Mouse (Mus musculus) v-Abl transformed pro-B cells (cell line): Measurements from ENCODE around the gene Cgn.
"Not testable (repeated sequence)": the region's sequence is repeated elsewhere in the genome, so short reads cannot be mapped to it uniquely, and the experiment has no call there.

Experiments used
- in situ Hi-C, 2 experiments: fragments of 400-800 bp; cut with MboI; formaldehyde crosslinking; loops; one replicate each; pipeline ENCODE4 v1.15.1; 2025; ENCODE audit not compliant: unreplicated experiment in 2 of 2

Cgn gene

DNA sequence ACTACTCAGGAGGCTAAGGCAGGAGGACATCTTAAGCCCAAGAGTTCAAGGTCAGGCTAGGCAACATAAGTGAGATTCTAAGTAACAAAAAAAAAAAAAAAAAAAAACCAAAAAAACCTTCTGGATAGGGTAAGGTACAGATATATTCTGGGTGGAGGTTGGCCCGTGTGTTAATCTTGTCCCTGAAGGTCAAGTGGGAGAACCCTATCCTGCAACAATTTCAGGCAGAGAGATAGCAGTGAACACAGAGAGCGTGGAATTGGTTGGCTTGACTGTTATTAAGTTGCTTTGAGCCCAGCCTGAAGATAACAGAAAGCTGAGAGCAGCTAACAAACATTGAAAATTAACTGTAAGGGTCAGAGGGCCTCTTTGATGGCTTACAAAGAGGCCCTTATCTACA is 7.4 kb upstream of the Cgn start:
- in situ Hi-C loops, result no loop called here

DNA sequence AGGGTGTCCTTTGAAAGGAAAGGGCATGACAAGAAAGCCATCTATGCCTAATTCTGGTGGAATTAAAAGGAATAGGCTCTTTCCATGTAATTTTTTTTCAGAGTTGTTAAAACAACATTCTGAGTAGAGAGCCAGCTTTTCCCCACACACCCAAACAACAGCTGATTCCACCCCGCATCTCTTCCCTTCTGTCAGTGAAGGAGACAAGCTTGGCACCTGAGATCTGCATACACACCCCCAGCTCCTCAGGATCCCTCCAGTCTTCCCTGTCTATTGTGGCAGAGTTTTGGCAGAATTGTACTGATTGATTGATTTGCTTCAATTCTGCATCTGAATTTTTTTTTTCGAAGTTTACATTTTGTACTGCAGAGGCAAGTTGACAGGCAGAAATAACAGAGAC is 6.0 kb upstream of the Cgn start:
- in situ Hi-C loops, result no loop called here

DNA sequence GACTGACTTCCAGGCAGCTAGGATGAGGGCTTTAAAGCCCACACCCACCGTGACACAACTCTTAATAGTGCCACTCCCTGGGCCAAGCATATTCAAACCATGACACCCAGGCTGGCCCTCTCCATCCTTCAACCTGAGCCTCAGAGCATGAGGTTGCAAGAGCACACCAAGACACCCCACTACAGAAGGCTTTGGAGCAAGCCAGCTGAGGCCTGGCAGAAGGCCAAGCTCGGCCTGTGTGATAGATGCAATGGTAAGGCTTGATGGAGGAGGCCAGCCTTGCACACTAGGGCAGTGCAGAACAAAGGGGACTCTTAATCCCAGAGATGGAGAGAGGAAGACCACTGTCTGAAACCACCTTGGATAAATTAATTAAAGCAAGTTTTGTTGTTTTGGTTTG is 3.2 kb upstream of the Cgn start:
- in situ Hi-C loops, result no loop called here

DNA sequence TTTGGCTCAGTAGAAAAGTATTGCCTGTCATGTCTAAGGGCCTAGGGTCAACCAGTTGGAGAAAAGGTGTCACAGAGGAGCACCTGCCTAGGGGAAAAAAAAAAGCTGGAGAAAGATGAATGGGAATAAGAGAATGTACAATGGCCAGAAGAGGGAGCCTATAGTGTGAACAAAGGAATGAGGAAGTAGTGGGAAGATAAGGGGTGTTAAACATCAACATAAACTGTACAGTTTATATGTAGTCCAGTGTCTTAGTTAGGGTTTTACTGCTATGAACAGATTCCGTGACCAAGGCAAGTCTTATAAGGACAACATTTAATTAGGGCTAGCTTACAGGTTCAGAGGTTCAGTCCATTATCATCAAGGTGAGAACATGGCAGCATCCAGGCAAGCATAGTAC is 2.8 kb upstream of the Cgn start:
- in situ Hi-C loops, result no loop called here

DNA sequence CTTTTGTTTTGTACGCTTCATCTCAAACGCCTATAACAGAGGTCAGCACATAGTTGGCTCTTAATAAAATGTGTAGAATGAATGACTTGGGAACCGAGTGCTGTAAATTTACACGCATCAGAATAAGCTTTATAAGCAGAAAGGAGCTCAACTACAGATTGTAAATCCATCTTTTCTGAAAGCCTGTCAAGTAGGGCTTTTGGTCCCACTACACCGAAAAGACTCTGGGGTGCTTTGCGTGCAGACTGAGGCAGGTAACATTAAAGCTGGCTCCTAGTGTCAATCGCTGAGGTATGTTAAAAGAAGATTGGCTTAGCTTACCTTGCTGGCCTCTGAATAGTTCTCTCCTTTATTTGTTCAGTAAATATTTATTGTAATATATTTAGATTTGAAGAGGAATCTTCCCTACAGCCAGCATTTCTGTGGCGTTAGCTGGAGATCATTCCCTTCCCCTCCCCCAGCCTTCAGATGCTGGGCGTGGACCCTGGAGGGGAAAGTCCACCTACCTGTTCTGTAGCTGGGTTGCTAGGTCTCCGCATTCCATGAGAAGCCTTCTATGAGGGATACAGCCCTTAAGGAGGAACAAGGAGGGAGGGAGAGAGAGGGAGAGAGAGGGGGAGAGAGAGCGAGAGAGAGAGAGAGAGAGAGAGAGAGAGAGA is 959 bp upstream of the Cgn start:
- in situ Hi-C loops, result no loop called here

DNA sequence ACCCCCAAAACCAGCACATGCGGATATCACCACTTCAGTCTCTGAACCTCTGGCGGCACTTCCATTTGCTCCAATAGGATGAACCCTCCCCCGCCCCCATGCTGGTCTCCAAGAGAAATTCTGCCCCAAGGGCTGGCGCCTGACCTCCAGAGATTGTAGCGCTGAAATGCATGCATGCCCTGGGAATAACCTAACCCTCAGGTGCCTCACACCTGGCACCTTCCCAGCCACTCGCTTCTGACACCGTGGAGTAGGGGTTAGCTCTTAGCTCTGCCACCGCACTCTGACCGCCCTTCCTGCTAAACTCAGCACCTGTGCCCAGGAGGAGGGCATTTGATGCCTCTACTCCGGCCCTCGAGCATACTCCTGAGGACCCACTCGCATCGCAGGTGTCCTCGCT is 334 bp downstream of the Cgn start:
- in situ Hi-C loops, result no loop called here

DNA sequence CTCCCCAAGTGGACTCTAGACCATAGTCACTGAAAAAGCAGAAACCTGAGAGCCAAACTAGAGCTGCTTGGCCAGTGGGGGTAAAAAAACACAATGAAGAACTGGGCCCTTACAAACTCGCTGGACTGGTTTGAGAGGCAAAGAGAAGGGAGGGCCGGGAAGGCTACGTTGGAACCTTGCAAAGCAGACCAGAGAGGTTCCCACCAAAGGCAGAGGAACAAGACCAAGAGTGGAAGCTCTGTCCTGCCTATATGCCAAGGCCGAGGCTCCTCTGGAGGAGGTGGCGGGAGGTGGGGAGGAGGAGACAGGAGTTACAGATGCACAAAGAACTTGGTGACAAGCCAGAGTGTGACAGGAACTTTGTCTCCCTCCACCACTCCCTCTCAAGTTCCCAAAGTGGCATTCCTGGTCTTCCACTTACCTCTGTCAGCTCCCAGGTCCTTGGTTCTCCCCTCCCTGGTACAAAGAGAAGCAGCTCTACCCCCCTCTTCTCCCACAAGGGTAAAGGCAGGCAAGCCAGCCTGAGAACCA is 2.1 kb downstream of the Cgn start:
- in situ Hi-C loops, result no loop called here

DNA sequence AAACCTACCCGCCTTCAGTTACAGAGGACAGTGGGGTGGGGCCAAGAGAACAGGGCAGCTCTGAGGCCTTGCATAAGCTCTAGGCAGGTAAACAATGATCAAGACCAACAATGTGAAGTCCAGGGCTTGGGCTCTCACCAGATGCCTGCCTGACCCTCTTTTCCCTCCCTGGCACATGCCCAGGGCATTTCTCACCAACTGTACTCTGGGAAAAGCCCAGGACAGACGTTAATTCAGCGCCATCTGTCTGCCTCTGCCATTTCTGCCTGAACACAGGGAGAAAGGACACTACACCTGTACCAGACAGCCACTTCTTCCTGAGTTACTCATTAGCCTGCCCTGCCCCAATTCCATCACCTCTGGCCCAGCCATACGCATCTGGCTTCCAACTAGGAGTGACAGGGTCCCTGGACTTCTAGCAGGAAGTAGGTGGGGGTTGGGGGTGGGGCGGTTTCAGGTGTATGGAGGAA is 2.8 kb downstream of the Cgn start:
- in situ Hi-C loops, result no loop called here

DNA sequence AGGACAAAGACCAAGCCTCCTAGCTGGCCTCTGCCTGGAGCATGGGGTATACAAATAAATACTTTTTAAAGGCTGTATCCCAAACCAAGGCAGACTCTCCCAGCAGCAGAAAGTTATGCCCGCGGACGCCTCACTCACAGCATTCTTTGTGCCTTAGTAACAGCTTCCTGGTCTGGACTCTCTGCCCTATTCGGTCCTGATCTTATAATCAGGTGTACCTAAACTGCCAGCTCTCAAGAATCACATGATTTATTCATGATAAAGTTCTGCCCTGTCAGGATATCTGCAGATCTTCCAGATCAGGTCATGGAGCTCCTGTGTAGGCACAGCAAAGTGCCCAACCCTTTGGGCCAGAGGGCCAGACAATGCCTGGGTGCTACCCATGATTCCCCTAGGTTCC is 3.4 kb downstream of the Cgn start:
- in situ Hi-C loops, result no loop called here

DNA sequence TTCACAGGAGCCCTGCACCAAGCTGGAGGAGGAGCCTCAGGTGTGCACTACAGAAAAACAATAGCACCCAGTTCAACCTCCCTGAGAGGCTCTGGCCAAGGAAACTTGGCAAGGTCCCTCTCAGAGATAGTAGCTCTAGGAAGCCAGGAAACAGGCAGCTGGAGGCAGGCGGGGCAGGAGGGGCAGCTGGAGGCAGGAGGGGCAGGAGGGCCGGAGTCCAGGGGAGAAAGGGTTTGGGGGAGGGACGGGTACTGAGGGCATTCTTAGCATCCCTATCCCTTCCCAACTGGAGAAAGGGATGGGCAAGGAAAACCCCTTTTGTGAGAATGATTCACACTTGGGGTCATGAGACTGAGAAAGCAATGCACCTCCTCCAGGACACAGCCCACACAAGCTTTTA is 4.9 kb downstream of the Cgn start:
- in situ Hi-C loops, result no loop called here

DNA sequence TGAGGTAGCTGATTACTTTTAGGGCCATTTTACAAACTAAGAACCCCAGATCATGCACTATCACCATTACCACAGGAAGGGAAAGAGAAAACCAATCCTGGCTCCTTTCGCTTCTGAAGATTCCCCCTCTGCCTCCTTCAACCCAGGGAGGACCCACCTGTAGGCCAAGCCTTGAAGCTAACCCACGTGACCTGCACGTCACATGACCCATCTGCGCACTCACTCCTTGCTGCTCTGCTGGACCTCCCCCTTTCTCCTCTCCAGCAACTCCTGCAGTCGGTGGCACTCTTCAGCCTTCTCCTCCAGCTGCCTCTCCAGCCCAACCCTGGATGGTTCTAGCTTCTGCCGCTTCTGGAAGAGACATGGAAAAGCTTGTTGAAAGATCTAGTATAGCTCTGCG is 10.4 kb downstream of the Cgn start:
- in situ Hi-C loops, result no loop called here

DNA sequence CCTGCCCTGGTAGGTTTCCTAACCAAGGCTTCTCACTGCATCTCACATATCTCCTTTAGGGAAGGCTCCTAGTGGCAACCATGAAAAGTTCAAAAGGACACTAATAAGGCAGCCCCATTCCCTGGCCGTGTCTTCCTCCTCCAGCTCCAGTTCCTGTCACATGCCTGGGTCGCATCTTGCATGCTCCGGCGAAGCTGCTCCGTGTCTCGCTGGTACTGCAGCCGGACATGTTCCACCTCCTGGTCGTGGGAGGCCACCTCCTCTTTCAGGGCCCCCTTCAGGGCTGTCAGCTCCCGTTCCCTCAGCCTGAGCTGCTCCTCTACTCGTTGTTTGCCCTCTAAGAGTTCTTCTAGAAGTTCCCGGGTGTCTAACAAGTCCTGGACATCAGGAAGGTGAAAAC is 12.3 kb downstream of the Cgn start:
- in situ Hi-C loops, result no loop called here

DNA sequence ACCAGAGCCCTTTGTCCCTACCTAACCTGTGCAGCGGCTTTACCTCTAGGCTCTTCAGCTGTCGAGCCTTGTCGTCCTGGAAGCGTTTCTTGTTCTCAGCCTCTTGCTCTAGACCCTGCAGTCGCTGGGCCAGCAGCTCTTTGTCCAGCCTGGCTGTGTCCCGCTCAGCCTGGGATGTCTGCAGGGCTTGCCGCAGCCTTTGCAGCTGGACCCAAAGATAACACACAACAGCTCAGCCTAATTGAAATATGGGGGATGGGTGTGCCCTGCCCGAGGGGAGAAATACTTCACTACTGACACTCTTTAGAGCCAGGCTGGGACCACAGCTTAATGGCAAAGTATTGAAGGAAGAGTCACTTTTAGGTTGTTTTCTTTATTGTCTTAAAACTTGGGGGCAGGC is 20.8 kb downstream of the Cgn start:
- in situ Hi-C loops, result not testable (repeated sequence)

DNA sequence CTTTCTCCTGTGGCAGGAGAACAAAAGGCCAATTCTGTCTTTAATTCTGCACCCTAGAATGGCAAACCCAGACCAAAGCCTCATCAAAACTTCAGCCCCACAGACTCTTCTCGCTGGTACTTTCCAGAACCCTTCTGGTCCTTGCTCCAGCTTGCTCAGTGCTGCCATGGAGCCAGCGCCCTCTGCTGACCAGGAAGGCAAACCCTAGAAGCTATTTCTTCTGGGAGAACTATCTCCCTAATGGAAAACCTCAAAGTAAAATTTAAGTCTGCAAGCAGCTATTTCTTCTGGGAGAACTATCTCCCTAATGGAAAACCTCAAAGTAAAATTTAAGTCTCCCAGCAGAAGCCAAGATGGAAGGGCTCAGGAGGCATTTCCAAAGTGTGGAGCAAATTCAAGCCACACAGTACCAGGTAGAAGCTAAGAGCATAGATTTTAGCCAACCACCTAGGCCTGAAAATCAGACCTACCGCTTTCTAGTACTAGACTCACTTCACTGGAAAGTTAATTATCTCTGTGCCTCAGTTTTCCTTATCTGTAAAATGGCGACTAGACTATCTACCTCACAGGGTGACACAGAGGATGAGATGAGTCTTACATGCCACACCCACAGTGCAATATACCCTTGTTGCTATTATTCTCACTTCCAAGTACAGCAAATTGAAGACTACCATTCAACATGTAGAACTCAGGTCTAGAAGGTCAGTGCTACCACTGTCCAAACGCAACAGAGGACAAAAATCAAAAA is 21.6 kb downstream of the Cgn start:
- in situ Hi-C loops, result not testable (repeated sequence)

DNA sequence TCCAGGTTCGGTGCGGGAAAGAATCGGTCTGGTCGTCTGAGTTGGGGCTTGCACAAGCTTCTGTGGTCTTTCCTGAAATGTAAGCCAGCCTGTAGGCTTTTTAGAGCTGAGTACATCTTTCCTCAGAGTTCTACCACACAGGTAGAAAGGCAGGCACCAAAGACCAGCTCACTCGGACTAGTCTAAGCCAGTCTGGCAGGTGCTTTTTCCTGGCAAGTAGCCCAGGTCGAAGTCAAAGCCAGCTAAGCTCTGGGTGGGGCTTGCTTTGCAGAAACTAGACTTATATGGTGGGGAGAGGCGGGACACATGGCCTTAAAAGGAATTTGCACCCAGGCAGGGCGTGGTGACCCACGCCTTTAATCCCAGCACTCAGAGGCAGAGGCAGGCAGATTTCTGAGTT is 27.9 kb downstream of the Cgn start:
- in situ Hi-C loops, result not testable (repeated sequence)

DNA sequence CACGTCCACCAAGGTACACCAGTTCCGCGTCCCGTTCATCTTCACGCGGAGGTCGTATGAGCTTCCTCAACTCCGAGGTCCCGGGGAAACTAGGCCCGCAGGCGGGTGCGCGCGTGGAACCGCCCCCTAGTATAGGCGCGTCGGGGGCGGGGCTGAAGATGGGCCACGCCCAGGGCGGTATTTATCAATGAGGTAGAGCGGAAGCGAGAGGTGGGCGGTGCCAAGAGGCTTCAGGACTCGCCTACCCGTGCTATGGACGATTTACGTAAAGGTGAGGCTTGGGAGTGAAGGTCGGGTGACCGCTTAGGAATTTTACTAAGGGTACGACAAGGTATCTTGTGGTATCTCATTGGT is 28.3 kb downstream of the Cgn start:
- in situ Hi-C loops, result not testable (repeated sequence)

DNA sequence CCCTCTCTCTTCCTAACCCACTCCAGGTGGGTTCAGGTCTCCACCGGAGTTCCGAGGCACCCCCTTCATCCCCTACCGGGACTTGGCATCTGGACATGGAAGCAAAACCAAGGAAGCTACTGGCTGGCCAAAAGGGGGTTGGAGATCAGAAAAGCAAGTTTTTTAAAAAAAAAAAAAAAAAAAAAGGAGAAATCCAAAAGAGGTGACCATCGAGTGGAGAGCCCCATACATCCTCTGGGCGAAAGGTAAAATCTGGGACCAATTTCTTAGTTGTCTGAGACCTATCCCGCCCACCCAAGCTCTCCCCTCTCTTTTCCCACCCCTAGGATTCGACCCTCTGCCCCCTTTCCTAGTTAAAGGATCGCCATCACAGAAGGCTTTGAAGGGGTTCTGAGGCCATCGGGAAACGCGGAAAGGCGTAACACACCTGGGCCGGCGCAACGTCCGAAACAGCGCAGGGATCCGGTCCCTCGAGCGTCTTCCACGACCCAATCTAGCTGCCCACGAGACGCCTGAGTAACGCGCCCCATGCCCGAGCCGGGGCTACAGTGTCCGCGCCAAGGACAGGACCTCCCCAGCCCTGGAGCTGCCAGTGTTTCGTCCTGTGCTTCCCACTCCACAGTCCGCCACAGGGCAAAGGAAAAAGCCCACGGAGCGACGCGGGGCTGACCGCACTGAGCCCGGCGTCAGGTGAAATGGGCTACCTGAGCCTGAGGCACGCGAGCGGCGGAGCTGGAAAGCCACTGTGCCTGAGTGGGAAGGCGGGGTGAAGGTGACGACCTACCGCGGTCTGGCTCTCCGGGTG is 28.8 kb downstream of the Cgn start:
- in situ Hi-C loops, result not testable (repeated sequence)

DNA sequence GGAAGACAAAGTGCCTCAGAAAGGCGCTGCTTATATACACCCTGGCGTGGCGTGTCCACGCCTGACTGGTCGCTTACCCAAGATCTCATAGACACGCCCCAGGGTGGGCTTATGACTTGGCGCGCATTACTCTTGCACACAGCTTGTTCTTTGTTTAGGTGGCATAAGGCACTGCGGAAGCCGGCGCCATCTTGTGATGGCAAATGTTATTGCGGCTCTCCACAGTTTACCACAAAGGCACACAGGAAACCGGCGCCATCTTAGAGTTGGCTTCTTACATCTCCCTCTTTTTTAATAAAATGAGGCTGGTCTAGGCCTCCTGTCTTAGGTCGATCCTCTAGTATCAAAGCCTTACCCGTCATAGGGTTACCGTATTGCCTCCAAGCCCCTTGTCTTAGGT is 40.6 kb downstream of the Cgn start:
- in situ Hi-C loops, result no loop called here

DNA sequence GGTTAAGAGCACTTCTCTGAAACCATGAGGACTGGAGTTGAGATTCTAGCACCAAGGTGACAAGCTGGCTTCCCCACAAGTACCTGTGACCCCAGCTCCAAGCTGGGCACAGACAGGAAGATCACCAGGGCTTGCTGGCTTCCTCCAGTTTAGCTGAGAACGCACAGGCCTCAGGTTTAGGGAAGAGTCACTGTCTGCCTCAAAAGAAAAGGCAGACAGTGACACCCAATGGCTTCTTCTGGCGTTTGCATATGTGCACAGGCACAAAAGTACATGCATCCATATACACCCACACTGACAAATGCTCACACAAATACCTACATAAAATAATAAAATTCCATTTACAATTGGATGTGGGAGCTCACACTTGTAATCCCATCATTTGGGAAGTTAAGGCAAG is 62.7 kb downstream of the Cgn start:
- in situ Hi-C loops, result loop anchor here in 1 of 2 experiments (5.0 kb wide), 1 partner anchor 86 kb away; no protein-coding TSS in a partner anchor

DNA sequence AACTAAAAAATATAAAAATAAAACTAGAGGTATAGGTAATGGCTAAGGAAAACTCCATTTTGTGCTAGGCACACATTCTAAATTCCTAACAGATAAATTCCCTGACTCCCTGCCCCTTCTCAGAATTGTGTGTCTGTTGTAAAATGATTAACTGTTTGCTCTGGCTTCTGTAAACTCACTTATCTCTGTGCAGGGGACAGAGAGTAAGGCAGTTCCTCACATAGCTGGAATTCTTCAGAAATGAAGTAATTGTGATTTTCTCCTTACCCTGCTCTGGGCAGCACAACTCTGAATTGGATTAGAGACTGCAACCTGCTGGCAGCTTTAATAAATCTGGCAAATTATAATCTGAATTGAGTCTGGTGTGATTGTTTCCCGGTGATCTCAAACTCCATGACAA is 68.0 kb downstream of the Cgn start:
- in situ Hi-C loops, result not testable (repeated sequence)

DNA sequence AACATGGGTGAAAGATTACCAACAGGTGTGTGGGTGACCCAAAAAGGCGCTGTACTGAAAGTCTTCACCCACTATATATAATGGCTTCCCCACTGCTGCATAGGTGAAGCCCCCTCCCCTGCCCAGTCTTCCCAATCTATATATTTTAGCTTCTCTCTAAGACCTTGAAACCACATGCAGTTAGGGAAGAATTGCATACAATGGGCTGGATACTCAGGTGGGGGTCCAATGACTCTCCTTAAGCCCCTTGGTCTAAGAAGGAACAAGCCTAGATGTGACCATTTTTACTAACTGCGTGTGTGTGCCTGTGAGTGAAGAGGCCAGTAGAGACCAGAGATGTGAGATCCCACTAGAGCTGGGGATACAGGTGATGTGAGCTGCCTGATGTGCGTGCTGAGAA is 72.9 kb downstream of the Cgn start:
- in situ Hi-C loops, result not testable (repeated sequence)
